Mouse (Mus musculus) gastrocnemius, postnatal 25 days (tissue): ENCODE measurements around the gene Vps35l. TPM values are rescaled to one million over a fixed set of nuclear protein-coding genes. Genes with fewer than 3 reads are reported as not detected.

Source experiments
- DNase-seq: peaks from one replicate; pipeline ENCODE4 v3.0.0; 2022
- total RNA-seq, 2 experiments: library from RNA; stranded (reverse); gene quantifications; 1 replicate in 1 of 2; 2 replicates in 1 of 2; pipeline ENCODE4 v1.2.3; 2021

Vps35l gene
- total RNA-seq, 2 experiments from 2014 or later: 16.5 to 18.7 TPM

DNA sequence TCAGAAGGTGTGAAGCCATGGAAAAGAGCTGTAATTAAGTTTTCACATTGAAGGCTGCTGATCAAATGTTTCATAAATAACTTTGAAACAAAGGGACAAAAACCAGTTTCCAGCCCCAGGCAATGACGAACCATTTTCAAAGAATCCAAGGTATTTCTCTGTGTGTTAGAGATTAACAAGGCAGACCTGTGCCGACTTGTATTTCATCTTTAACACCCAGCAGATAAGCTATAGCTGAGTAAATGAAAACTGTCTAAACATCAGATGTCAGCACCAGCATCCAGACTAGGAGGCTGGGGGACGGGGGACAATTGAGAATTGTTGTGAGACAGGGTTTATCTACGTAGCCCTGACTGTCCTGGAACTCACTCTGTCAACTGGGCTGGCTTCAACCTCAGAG is 143.9 kb downstream of the Vps35l start:
- no peak for DNase-seq

DNA sequence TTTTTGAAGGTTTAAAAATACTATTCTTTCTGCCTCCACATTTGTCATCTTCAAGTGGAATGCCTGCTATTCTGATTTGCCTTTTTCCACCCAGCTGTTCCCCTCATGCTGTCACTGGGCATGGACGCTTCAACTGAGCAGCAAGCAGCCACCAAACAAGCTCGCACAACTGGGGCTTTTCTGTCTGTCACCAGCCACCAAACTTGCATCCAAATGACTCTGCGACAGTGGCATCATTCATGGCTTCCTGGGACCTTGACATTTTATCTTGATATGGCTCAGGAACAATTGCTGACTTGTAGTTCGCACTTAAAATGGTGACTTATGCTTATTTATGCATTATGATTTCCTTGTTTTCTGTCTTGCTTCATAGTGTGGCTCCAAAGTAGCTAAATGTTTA is 144.9 kb downstream of the Vps35l start:
- no peak for DNase-seq

DNA sequence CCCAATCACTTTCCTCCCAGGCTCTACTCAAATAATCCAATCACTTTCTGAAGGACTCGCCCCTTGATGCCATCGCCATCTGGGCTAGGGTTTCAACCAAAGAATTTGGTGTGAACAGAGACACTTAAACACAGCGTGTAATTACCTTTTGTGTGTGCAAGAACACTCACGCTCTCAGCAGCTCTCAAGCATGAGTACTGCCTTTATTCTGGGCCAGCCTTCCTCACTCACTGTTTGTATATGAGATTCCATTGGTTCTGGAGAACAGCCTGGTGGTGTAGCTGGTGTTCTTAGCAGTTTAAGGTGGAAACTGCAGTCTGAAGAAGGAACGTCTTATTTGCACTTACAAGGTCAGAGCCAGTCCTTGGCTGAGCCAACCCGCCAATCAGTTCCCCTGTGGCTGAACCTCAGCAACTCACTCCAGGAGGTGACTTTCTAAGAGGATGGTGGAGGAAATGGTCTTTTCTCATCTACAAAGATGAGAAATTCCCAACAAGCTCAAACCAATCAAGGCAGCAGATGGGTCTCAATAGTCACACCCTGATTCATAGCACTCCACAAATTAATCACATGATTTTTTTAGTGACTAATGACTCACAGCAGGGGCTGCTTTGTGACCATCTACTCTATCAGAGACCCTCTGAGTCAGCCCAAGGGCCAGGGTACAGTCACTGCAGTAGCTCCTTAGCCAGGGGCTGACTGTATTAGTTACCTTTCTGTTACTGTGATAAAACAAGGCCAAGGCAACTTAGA is 147.5 kb downstream of the Vps35l start:
- no peak for DNase-seq

DNA sequence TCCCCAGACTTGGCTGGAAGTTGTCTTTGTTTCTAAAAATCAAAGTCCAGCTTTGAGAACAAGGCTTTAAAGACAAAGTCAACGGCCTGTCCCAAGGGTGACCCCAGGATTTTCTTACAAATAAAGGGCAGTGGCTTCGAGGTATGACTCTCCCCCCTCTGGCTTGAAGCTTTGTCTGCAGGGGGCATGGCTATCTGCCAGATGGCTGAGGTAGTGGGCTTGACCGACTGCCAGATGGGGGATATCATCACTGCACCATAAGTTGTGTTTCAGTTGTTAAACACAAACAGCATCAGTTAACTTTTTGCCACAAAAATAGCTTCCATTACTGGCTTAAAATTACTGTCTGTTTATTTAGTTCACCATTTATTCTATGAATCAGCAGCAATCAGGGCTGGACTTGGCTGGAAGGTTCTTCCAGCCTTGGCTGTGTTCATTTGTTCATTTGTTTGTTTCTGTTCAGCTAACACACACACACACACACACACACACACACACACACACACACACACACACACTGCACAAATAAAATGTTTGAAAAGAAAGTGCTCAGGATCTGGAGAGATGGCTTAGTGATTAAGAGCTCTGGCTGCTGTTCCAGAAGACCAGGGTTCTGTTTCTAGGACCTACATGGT is 149.1 kb downstream of the Vps35l start:
- DNase-seq: no peak

Other genes with a start within 250 kb of the Vps35l start
- gene Itpripl2, start 248.3 kb upstream of the Vps35l start, total RNA-seq: 10 to 100 TPM; 10.4 to 11.4 TPM
- 10 to 100 TPM; 59.5 to 62.9 TPM for gene Coq7, start 206.9 kb upstream of the Vps35l start, total RNA-seq
- gene Tmc7, start 155.5 kb upstream of the Vps35l start, total RNA-seq: 10 to 100 TPM in 1 of 2 experiments, 1 to 10 TPM in 1; 7.3 to 10.6 TPM
- gene Tmc5, start 142.9 kb upstream of the Vps35l start, total RNA-seq: under 1 TPM in 1 of 2 experiments, not detected in 1; 0.21 TPM
- gene Gde1, start 34.4 kb upstream of the Vps35l start, total RNA-seq: 10 to 100 TPM; 32.7 to 38.1 TPM
- gene Ccp110, start 27.7 kb upstream of the Vps35l start, total RNA-seq: 1 to 10 TPM; 2.4 to 2.8 TPM
- gene Iqck, start 115.5 kb downstream of the Vps35l start, total RNA-seq: under 1 TPM; 0.13 to 0.16 TPM
- gene Knop1, start 116.0 kb downstream of the Vps35l start, total RNA-seq: 10 to 100 TPM; 23.5 to 26.0 TPM